Mouse (Mus musculus): ENCODE results near the gene Adrm1. TPM values are rescaled to one million over a fixed set of nuclear protein-coding genes. Genes with fewer than 3 reads are reported as not detected.
A peak's percentile ranks its signal among the peaks of the same experiment; 100 is the strongest.

The Adrm1 gene
- polyA plus RNA-seq, 1 experiment = 92.1 TPM

DNA sequence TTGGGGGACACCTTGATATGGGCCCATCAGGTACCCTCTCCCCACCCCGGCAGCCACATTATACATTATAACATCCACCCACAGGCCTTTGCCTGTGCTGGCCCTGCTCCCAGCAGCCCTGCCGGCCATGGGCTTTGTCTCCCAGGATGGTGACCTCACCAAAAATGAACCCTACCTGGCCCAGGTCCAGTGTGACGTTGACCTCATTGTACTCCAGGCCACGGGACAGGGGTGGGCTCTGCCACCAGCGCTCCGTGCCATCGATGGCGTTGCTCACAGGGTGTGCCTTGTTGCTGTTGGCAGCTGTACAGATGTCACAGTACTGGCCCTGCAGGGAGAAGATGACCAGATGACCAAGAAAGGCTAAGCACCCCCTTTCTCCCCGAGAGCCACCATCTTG lies 49.8 kb downstream of the Adrm1 start:
- TF ChIP-seq POLR2A (IDR thresholded peaks at IDR 0.05; ENCODE audit: extremely low read depth, insufficient read depth, low read length) (no peak), CTCF (IDR thresholded peaks at IDR 0.05; ENCODE audit: extremely low read depth, insufficient read depth, low read length) (no peak)
- Histone ChIP-seq H3K27ac (ENCODE audit: insufficient read depth, low read length) (no peak overlapping the region), H3K4me3 (ENCODE audit: insufficient read depth, low read length) (no peak overlapping the region), H3K4me1 (ENCODE audit: control insufficient read depth, insufficient read depth, low read length) (0 out of 2 replicates have a peak, but pooled peaks cover 4% of the 10 kb centered on the region)

DNA sequence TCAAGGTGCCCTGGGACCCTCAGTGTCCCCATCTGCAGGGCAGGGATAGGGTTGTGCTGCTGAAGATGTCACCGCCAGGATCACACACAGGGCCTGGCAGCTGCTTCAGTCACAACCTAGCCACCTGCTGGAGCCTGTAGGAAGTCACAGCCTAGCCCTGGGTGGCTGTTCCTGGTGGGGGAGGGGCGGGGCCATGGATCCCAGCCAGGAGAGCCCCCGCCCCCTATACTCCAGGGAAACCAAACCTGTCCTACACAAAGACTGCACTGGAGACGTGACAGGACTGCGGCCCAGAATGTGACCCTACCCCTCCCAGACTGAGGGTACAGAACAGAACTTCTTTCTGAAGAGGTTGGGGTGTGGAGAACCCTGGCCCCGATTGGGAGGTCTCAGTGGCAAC lies 51.0 kb downstream of the Adrm1 start:
- Histone ChIP-seq H3K4me1 (ENCODE audit: control insufficient read depth, insufficient read depth, low read length) (0 out of 2 replicates have a peak, but pooled peaks cover 4% of the 10 kb centered on the region), H3K27ac (ENCODE audit: insufficient read depth, low read length) (no peak overlapping the region), H3K4me3 (ENCODE audit: insufficient read depth, low read length) (no peak overlapping the region)
- TF ChIP-seq POLR2A (IDR thresholded peaks at IDR 0.05; ENCODE audit: extremely low read depth, insufficient read depth, low read length) = no peak
- TF ChIP-seq CTCF (IDR thresholded peaks at IDR 0.05; ENCODE audit: extremely low read depth, insufficient read depth, low read length) = no peak

- Histone ChIP-seq H3K4me3 (ENCODE audit: insufficient read depth, low read length) (peak overlapping the region; percentile 58), H3K4me1 (ENCODE audit: control insufficient read depth, insufficient read depth, low read length) (no peaks in the 10 kb centered on the region), H3K27ac (ENCODE audit: insufficient read depth, low read length) (no peak overlapping the region)
- TF ChIP-seq POLR2A (IDR thresholded peaks at IDR 0.05; ENCODE audit: extremely low read depth, insufficient read depth, low read length) (no peak), CTCF (IDR thresholded peaks at IDR 0.05; ENCODE audit: extremely low read depth, insufficient read depth, low read length) (no peak)
Observed at GRCm38 (mm10) chr2:180224647-180225043, 53.4 kb downstream of the Adrm1 start.

GRCm38 (mm10) chr2:180225044-180225761 lies 53.9 kb downstream of the Adrm1 start:
- TF ChIP-seq POLR2A (IDR thresholded peaks at IDR 0.05; ENCODE audit: extremely low read depth, insufficient read depth, low read length) (no peak), CTCF (IDR thresholded peaks at IDR 0.05; ENCODE audit: extremely low read depth, insufficient read depth, low read length) (no peak)
- no peak overlapping the region for H3K27ac ChIP-seq (ENCODE audit: insufficient read depth, low read length)
- no peaks in the 10 kb centered on the region for H3K4me1 ChIP-seq (ENCODE audit: control insufficient read depth, insufficient read depth, low read length)
- peak overlapping the region; percentile 58 for H3K4me3 ChIP-seq (ENCODE audit: insufficient read depth, low read length)

Other genes starting within 250 kb of the Adrm1 start
- gene Taf4, start 194.8 kb upstream of the Adrm1 start, polyA plus RNA-seq (2012; rRNA removed) = 10.9 and 11.0 TPM in 2 replicates
- 78.0 and 80.6 TPM in 2 replicates for gene Lsm14b, start 146.5 kb upstream of the Adrm1 start, polyA plus RNA-seq (2012; rRNA removed)
- gene Psma7, start 129.1 kb upstream of the Adrm1 start, polyA plus RNA-seq (2012; rRNA removed) = 211 and 215 TPM in 2 replicates
- 30.9 and 33.8 TPM in 2 replicates for gene Ss18l1, start 129.0 kb upstream of the Adrm1 start, polyA plus RNA-seq (2012; rRNA removed)
- 27.4 and 28.4 TPM in 2 replicates for gene Mtg2, start 100.9 kb upstream of the Adrm1 start, polyA plus RNA-seq (2012; rRNA removed)
- 83.6 and 103 TPM in 2 replicates for gene Hrh3, start 67.0 kb upstream of the Adrm1 start, polyA plus RNA-seq (2012; rRNA removed)
- 45.3 and 48.2 TPM in 2 replicates for gene Osbpl2, start 52.2 kb upstream of the Adrm1 start, polyA plus RNA-seq (2012; rRNA removed)
- gene Lama5, start 54.4 kb downstream of the Adrm1 start, polyA plus RNA-seq (2012; rRNA removed) = 6.0 and 6.2 TPM in 2 replicates
- 2,462 and 2,522 TPM in 2 replicates for gene Rps21, start 85.9 kb downstream of the Adrm1 start, polyA plus RNA-seq (2012; rRNA removed)
- gene Cables2, start 102.0 kb downstream of the Adrm1 start, polyA plus RNA-seq (2012; rRNA removed) = 35.7 and 40.0 TPM in 2 replicates
- gene Rbbp8nl, start 118.4 kb downstream of the Adrm1 start, polyA plus RNA-seq (2012; rRNA removed) = not detected in 2 replicates
- gene Gata5, start 163.2 kb downstream of the Adrm1 start, polyA plus RNA-seq (2012; rRNA removed) = not detected in 2 replicates